Mouse (Mus musculus): ENCODE results near the gene Slc47a1.

DNA sequence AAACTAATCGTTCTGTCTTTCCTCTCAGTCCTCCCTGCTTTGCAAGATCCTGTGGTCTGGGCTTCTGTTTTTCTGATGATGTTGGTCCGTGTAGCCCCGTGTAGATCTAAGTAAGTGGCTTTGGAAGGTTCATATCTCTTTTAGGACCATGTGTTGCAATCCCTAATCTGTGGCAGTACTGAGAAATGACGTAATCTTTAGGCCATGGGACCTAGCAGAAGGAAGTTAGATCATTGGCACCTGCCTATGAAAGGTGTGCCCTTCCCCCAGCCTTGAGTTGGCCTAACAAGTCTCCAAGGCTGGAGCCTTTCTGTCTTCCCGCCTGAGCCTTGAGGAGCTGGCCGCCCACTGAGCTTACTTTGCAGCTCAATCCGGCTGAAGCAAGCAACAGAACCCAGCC is 33.7 kb upstream of the Slc47a1 start:
- TF ChIP-seq CTCF (IDR thresholded peaks at IDR 0.05; ENCODE audit: low read depth) (no peak), EP300 (IDR thresholded peaks at IDR 0.05; ENCODE audit: low read depth) (no peak)

Data from liver, embryonic 14.5 days (tissue).